Mouse (Mus musculus): ENCODE measurements around the gene Col20a1.

The Col20a1 gene

GRCm38 (mm10) chr2:180986449-180986848 is at the start of gene Col20a1:
Gene Col20a1 (plus strand): TSS chr2:180986535.
- DNase-seq (ENCODE audit: low spot score), result no peak

- no peak for DNase-seq (ENCODE audit: low spot score)
Observed at GRCm38 (mm10) chr2:180940187-180940586, 46.1 kb upstream of the Col20a1 start.

- DNase-seq (ENCODE audit: low spot score), result no peak
Observed at GRCm38 (mm10) chr2:180941869-180942268, 44.5 kb upstream of the Col20a1 start.

GRCm38 (mm10) chr2:180949947-180950346 is 36.4 kb upstream of the Col20a1 start:
- no peak for DNase-seq (ENCODE audit: low spot score)

- DNase-seq (ENCODE audit: low spot score), result no peak
Observed at GRCm38 (mm10) chr2:180952731-180953171, 33.6 kb upstream of the Col20a1 start.

GRCm38 (mm10) chr2:180953638-180954037 is 32.7 kb upstream of the Col20a1 start:
- no peak for DNase-seq (ENCODE audit: low spot score)

- no peak for DNase-seq (ENCODE audit: low spot score)
Observed at GRCm38 (mm10) chr2:180954061-180955047, 32.0 kb upstream of the Col20a1 start, which contains the start of gene Nkain4. Gene Nkain4 (minus strand): TSS chr2:180954699.

GRCm38 (mm10) chr2:180959605-180960004 is 26.7 kb upstream of the Col20a1 start:
- DNase-seq (ENCODE audit: low spot score), result no peak

GRCm38 (mm10) chr2:180960187-180960586 is 26.1 kb upstream of the Col20a1 start:
- DNase-seq (ENCODE audit: low spot score), result no peak

GRCm38 (mm10) chr2:180962616-180963308 is 23.6 kb upstream of the Col20a1 start:
- DNase-seq (ENCODE audit: low spot score), result no peak

- DNase-seq (ENCODE audit: low spot score), result peak; percentile 75
Observed at GRCm38 (mm10) chr2:180963956-180964355, 22.4 kb upstream of the Col20a1 start.

- no peak for DNase-seq (ENCODE audit: low spot score)
Observed at GRCm38 (mm10) chr2:180966092-180966882, 20.0 kb upstream of the Col20a1 start.

- DNase-seq (ENCODE audit: low spot score), result peak; percentile 87
Observed at GRCm38 (mm10) chr2:180967010-180967763, 19.1 kb upstream of the Col20a1 start, which contains the start of gene Arfgap1. Gene Arfgap1 (plus strand): TSS chr2:180967225.

GRCm38 (mm10) chr2:180981133-180981532 is 5.2 kb upstream of the Col20a1 start:
- DNase-seq (ENCODE audit: low spot score), result no peak

GRCm38 (mm10) chr2:180985635-180986034 is 700 bp upstream of the Col20a1 start:
- DNase-seq (ENCODE audit: low spot score), result no peak

GRCm38 (mm10) chr2:180987001-180987400 is 666 bp downstream of the Col20a1 start:
- no peak for DNase-seq (ENCODE audit: low spot score)

GRCm38 (mm10) chr2:180987432-180988030 is 1.2 kb downstream of the Col20a1 start:
- no peak for DNase-seq (ENCODE audit: low spot score)

GRCm38 (mm10) chr2:180988347-180988913 is 2.1 kb downstream of the Col20a1 start:
- DNase-seq (ENCODE audit: low spot score), result no peak

GRCm38 (mm10) chr2:180988948-180989347 is 2.6 kb downstream of the Col20a1 start:
- no peak for DNase-seq (ENCODE audit: low spot score)

- no peak for DNase-seq (ENCODE audit: low spot score)
Observed at GRCm38 (mm10) chr2:180990347-180990746, 4.0 kb downstream of the Col20a1 start.

All from urinary bladder, postnatal 25 days (tissue).